Mouse (Mus musculus) C2C12 (cell line): ENCODE results near the gene Slc7a11. TPM values are rescaled to one million over a fixed set of nuclear protein-coding genes. Genes with fewer than 3 reads are reported as not detected.
A peak's percentile ranks its signal among the peaks of the same experiment; 100 is the strongest.

Experiments
- H3K27me3 ChIP-seq: one replicate; pipeline ENCODE4 v1.6.1; 2011; ENCODE audit not compliant: control insufficient read depth, insufficient read depth, insufficient read length
- H3K36me3 ChIP-seq: one replicate; pipeline ENCODE4 v1.6.1; 2011; ENCODE audit not compliant: control insufficient read depth, insufficient read depth
- H3K4me3 ChIP-seq: one replicate; pipeline ENCODE4 v1.5.1; 2011; ENCODE audit warnings: mild to moderate bottlenecking, control low read depth; ENCODE audit not compliant: poor library complexity, insufficient read depth, severe bottlenecking
- H3K79me2 ChIP-seq: one replicate; pipeline ENCODE4 v1.6.1; 2011; ENCODE audit not compliant: control insufficient read depth, insufficient read depth
- H3K79me3 ChIP-seq: one replicate; pipeline ENCODE4 v1.6.1; 2011; ENCODE audit warnings: low read depth, control low read depth
- H3ac ChIP-seq: one replicate; pipeline ENCODE3; 2011; ENCODE audit warnings: low read depth; ENCODE audit not compliant: control insufficient read depth, insufficient read length
- CEBPB ChIP-seq: IDR thresholded peaks from one replicate; pipeline ENCODE4 v1.6.1; 2011; ENCODE audit warnings: low read depth, mild to moderate bottlenecking, control low read depth, moderate library complexity
- CTCF ChIP-seq: IDR thresholded peaks from one replicate; pipeline ENCODE4 v1.5.1; 2011; ENCODE audit not compliant: control insufficient read depth, insufficient read depth, insufficient read length
- FOSL1 ChIP-seq: IDR thresholded peaks from one replicate; pipeline ENCODE4 v1.8.0; 2011; ENCODE audit warnings: mild to moderate bottlenecking, low read length; ENCODE audit not compliant: poor library complexity, insufficient read depth, severe bottlenecking
- MAX ChIP-seq: IDR thresholded peaks from one replicate; pipeline ENCODE4 v1.6.1; 2011; ENCODE audit warnings: mild to moderate bottlenecking, control low read depth
- MYOD1 ChIP-seq: IDR thresholded peaks from one replicate; pipeline ENCODE4 v1.6.1; 2011; ENCODE audit warnings: low read depth; ENCODE audit not compliant: control insufficient read depth, insufficient read length
- MYOG ChIP-seq: IDR thresholded peaks from one replicate; pipeline ENCODE4 v1.6.1; 2011; ENCODE audit not compliant: control insufficient read depth, insufficient read length; ENCODE audit errors: extremely low read depth
- USF1 ChIP-seq: IDR thresholded peaks from one replicate; pipeline ENCODE4 v1.6.1; 2011; ENCODE audit warnings: low read depth, mild to moderate bottlenecking, control low read depth, moderate library complexity
- polyA plus RNA-seq: library from polyadenylated mRNA; unstranded; fragments of >200 nt; fragmentation: generic; extraction: Trizol; gene quantifications from one replicate; pipeline ENCODE4 v1.2.1, GENCODE M21; 2012; ENCODE audit warnings: missing spikeins

Gene Slc7a11
- polyA plus RNA-seq, 1 experiment, result 3.1 TPM

DNA sequence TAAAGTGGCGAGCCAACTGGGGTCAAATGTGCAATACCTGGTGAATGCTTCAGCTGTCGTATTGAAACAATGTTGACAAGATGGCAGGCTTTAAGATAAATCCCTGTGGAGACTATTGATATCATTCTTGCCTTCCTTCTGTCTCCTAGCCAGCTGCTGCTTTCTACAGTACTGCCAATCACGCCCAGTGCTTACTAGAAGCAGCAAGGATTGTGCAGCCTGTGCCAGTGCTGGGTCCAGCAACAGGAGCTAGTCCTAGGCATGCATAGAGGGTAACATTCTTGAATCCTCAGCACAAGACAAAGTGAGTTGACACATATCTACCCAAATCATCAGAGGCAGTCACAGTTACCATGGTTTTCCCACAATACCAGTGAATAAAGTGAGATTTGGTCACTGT, 129.6 kb downstream of the Slc7a11 start:
- H3K79me2 ChIP-seq, result no peaks in the 10 kb centered on the region
- H3ac ChIP-seq, result no peak overlapping the region
- TF ChIP-seq FOSL1 (no peak), USF1 (no peak), MAX (no peak), CEBPB (no peak), MYOD1 (no peak), CTCF (no peak), MYOG (no peak)
- H3K36me3 ChIP-seq, result no peaks in the 10 kb centered on the region
- no peaks in the 10 kb centered on the region for H3K79me3 ChIP-seq
- H3K4me3 ChIP-seq, result no peak overlapping the region
- H3K27me3 ChIP-seq, result no peaks in the 10 kb centered on the region

DNA sequence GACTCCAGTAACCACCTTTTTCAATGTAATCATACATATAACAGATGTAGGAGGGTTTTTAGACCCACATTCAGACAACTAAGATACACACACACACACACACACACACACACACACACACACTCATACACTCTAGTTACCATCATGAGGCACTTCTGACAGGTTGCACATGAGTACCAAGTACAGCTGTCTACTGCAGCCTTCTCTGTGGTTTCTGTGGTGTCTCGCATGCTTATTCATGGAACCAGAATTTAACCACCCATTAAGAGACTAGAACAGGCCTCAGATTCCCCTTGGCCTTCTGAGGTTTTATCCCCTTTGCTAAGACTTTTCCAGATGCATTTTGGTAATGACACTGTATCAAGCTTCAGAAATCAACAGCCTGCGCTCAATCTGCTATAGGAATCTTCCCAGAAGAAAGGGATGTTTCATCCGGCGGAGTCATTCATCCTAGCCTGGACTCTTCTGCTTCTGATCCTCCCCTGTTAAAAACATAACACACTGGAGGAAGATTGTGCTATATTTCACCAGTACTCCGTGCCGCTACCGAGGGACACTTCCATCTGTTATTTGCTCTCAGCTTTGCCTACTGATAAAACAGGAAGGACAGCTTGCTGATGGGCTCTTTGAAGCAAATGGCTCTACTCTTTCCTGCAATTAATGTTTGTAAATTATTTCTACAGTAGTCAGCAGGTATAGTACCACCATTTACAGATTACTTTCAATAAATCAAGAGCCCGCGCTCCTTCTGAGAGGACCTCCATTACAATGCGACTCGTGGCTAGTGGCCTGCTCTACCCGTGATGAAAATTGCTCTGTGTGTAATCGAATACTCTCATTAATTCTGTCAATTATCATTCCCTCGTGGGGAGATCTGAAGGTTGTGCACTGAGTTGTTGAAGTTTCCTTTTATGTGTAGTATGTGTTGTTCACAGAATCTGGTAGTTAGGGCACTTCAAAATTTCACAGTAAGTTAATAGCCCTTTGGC, 135.8 kb downstream of the Slc7a11 start:
- Histone ChIP-seq H3K27me3 (no peaks in the 10 kb centered on the region), H3K79me2 (no peaks in the 10 kb centered on the region), H3K4me3 (no peak overlapping the region), H3K36me3 (no peaks in the 10 kb centered on the region), H3K79me3 (no peaks in the 10 kb centered on the region), H3ac (no peak overlapping the region)
- no peak for TF ChIP-seq CEBPB
- TF ChIP-seq MYOD1, result peak; percentile 96

DNA sequence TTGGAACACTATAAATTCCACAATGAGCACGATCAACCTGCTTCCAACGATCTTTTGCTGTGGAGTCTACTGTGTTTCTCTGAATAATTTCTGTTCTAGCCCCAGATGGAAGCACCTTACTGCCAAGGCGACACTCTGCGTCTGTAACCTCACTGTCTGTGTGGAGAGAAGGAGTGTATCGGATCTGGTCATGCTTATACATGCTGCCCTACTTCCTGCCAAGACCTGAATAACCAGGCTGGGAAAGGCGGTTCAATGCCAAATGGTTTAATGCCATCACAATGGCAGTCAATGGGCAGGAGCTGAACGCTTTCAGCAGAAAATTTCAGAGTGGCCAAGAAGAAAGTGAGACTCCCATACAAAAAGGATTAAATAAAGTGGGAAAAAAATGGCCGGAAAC, 137.1 kb downstream of the Slc7a11 start:
- no peak for TF ChIP-seq MYOG
- no peak for TF ChIP-seq FOSL1
- TF ChIP-seq CEBPB, result no peak
- TF ChIP-seq MAX, result no peak
- TF ChIP-seq MYOD1, result no peak
- no peak for TF ChIP-seq USF1
- TF ChIP-seq CTCF, result no peak
- Histone ChIP-seq H3K79me2 (no peaks in the 10 kb centered on the region), H3K79me3 (no peaks in the 10 kb centered on the region), H3ac (no peak overlapping the region), H3K27me3 (no peaks in the 10 kb centered on the region), H3K36me3 (no peaks in the 10 kb centered on the region), H3K4me3 (no peak overlapping the region)

DNA sequence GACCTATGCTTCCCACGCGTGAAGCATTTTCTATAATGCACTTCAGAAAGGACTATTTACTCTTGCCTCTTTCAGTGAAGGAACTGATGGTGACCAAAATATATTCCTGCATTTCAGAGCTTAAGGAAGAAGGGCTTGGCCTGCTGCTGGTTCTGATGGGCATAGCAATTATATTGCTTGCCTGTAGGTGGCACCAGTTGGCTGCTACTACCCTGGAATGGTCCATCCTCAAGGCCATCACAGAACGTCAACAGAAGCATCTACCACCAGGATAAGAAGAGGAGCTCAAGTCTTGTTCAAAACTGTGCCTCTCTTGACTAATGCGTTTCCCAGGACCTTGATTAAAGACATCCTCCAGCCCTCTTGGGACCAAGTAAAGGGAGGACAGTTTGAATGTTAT, 139.3 kb downstream of the Slc7a11 start:
- Histone ChIP-seq H3K27me3 (no peaks in the 10 kb centered on the region), H3K79me2 (no peaks in the 10 kb centered on the region), H3K79me3 (no peaks in the 10 kb centered on the region), H3ac (no peak overlapping the region), H3K36me3 (no peaks in the 10 kb centered on the region), H3K4me3 (no peak overlapping the region)
- TF ChIP-seq USF1 (no peak), CTCF (peak; percentile 67)

DNA sequence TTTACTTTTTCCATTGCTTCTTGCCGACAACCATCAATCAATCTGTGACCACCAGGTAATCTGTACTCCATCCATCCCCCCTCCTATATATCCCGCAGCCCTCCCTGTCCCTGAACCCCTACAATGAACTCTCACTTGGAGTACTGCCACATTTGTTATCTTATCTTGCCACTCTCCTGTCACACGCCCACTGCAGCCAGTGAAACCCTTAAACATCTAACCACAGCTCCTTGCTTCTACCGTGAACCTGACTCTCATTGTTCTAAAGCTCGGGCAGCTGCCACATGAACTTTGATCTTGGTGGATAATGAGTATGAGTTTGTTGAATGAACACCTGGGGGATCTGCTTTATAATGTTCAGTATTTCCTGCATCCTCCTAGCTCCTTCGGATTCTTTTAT, 140.8 kb downstream of the Slc7a11 start:
- H3ac ChIP-seq, result no peak overlapping the region
- TF ChIP-seq CTCF (no peak), MAX (no peak), USF1 (no peak), MYOG (no peak), FOSL1 (no peak), CEBPB (no peak), MYOD1 (no peak)
- no peaks in the 10 kb centered on the region for H3K79me3 ChIP-seq
- H3K27me3 ChIP-seq, result no peaks in the 10 kb centered on the region
- H3K4me3 ChIP-seq, result no peak overlapping the region
- no peaks in the 10 kb centered on the region for H3K36me3 ChIP-seq
- no peaks in the 10 kb centered on the region for H3K79me2 ChIP-seq

DNA sequence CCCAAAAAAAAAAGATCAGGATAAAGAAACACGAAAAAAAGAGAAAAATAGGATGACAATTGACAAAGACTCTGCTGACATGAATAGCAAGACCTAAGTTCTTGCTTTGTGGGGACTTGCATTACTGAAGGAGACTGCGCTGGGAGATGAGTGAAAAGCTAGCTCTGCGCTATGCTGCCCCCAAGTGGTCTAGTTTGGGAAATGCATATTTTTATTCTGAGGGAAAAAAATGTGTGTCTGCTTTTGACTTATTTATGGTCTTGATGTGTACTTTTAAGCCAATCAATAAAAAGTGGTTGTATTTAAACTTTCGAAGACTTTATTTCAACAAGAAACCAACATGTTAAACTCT, 142.5 kb downstream of the Slc7a11 start:
- Histone ChIP-seq H3K79me2 (no peaks in the 10 kb centered on the region), H3K27me3 (no peaks in the 10 kb centered on the region), H3ac (no peak overlapping the region), H3K79me3 (no peaks in the 10 kb centered on the region), H3K4me3 (no peak overlapping the region), H3K36me3 (no peaks in the 10 kb centered on the region)
- no peak for TF ChIP-seq CEBPB
- TF ChIP-seq MAX, result no peak
- no peak for TF ChIP-seq USF1
- no peak for TF ChIP-seq MYOG
- TF ChIP-seq FOSL1, result no peak
- peak; percentile 28 for TF ChIP-seq CTCF
- no peak for TF ChIP-seq MYOD1
